Mouse (Mus musculus): ENCODE measurements around the gene Gm37240. TPM values are rescaled to one million over a fixed set of nuclear protein-coding genes. Genes with fewer than 3 reads are reported as not detected.
A peak's percentile ranks its signal among the peaks of the same experiment; 100 is the strongest.

The Gm37240 gene
- polyA plus RNA-seq, 1 experiment from 2014 or later: 5.2 TPM

DNA sequence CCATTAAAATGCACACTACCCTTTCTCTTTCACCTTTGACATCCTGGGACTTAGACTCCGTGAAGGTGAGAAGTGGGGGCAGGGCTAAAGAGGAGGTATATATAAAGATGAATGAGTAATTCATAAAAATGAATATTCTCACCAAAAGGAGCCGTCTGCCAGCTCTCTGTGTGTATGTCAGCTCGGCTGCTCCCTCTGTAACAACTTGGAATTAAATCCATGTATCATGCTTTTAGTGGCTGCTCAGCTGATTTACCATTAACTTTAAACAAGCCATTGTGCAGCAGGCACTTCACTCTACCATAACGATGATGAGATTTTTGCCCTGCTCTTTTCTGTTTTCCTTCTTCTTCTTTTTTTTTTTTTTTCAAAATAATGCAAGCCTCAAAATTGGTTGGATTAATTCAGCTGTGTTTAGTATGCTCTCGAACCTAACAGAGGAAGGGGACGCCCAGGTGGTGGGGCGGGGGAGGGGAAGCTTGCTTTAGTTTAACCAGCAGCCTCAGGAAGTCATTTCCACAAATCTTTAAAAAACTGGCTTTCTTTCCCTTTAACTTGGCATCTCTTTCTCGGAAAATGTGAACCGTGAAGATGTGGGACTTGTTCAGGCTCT, 1155.8 kb downstream of the Gm37240 start:
- DNase-seq (ENCODE audit: low spot score): no peak

DNA sequence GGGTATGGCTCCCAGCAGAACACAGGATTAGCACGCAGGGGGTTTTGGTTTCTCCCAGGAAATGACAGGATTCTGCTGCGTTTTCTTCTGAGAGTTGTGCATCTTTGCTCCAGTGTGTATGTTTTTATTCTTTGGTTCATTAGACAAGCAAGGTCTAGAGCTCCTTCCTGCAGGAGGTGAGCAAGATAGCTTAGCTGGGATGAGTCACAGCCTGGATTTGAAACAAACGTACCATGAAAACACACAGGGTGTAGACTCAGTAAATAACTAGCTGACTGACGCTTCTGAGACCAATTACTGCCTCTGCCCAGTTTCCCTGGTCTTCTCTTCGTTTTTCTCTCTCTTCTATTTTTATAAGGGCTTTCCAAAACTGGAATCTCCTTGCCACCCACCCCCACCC, 1156.3 kb downstream of the Gm37240 start:
- DNase-seq (ENCODE audit: low spot score): no peak

DNA sequence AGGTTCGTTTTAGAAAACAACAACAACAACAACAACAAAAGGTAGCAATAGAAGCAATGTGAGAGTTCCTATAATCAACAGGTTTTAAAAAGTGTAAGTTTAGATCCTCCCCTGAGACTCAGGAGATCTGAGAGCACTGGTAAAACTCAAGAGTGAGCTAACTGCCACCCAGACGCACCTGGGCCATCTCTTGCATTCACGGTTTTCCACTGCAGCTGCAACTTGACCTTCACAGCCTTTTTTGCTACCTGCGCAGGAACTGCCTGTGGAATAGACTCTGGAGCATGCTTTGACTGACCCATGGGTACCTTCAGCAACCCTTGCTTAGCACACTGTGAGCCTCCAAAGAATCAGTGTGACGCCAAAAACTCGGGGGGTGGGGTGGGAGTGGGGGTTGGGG, 1157.5 kb downstream of the Gm37240 start:
- peak; percentile 69 for DNase-seq (ENCODE audit: low spot score)

DNA sequence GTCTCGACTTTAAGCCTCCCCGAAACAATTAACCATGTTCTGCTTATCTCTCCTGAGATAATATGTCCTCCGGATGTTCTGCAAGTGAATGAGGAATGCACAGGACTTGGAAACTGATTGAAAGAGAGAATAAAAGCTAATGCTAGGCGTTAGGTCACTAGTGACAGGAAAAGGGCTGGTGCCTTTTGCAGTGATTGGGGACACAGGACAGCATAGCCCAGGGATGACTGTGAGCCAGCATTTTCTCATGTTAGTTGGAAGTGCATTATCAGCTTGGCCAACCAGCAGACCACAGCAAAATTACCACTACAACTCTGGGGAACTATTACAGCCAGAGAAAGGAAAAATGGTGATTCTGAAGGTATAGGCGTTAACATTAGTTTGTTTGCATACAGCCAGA, 1163.3 kb downstream of the Gm37240 start:
- DNase-seq (ENCODE audit: low spot score): no peak

DNA sequence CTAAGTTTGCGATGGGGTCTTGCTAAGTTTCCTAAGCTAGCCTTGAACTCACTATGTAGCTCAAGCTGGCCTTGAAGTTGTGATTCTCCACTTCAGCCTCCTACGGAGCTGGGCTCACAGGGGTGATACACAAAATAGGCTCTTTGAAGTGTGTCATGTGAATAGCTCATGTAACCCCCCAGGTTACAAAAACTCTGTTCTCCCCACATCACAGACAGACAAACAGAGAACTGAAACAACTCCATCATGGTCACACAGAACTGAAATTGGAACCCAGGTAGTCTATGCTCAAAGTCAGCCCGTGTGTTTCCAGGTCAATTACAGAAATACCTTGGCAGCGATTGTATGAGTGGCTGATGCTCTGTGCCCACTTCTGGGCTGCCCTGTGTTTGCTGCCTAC, 1164.6 kb downstream of the Gm37240 start:
- no peak for DNase-seq (ENCODE audit: low spot score)

DNA sequence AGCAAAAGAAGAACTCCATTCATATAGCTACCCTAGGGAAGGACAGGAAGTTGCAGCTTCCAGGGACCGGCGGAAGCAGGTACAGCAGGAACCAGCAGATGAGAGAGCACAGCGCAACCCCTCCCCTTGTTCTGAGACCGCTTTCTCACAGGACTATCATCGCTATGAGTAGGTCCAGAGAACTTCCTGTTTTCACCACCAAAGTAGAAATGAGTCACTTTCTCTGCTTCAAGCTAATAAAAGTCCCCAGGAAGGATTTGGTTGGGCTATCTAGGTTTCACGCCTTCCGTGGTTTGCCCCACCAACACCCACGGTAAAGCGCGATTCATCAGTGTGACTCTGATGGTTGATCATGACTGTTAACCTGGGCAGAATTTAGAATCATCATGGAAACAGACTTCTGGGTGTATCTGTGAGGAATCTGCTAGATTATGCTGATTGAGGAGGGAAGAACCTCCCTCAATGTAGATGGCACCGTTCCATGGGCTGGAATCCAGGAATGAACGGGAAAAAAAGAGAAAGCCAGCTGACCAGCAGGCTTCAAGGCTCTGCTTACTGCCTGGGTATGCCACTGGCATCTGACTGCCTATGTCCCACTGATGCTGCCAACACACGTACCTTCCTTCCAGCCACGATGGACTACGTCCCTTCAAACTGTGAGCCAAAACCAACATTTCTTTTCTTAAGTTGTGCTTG, 1172.1 kb downstream of the Gm37240 start:
- DNase-seq (ENCODE audit: low spot score): peak; percentile 30

DNA sequence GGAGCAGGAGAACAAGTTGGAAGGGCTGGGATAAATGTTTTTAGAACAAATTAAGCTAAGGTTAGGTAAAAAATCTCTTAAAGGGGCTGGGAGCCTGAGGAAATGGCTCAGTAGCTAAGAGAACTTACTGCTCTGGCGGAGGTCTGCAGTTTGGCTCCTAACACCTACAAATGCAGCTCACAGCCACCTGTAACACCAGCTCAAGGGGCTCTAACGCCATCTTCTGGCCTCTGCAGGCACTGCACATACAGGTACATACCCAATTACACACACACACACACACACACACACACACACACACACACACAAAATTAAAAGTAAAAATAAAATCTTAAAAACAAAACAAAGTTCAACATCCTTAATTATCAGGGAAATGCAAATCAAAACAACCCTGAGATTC, 1174.4 kb downstream of the Gm37240 start:
- no peak for DNase-seq (ENCODE audit: low spot score)

DNA sequence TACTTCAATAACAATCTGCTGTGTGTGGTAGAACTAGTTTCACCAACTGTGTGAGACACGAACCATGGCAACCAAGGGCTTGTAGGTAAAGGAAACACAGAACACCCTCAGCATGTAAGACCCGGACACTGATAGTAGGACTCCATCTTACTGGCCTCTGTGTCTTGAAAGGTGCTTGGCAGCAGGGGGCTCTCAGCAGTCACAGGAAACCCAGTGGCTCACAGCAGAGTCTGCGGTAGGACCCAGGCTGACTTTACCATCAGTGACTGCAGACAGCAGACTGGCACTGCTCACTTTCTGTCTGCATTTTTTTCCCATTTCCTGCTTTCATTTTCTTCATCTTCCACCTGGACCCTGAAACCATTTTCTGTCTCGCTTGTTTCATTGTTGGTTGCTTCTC, 1176.6 kb downstream of the Gm37240 start:
- DNase-seq (ENCODE audit: low spot score): peak; percentile 82

DNA sequence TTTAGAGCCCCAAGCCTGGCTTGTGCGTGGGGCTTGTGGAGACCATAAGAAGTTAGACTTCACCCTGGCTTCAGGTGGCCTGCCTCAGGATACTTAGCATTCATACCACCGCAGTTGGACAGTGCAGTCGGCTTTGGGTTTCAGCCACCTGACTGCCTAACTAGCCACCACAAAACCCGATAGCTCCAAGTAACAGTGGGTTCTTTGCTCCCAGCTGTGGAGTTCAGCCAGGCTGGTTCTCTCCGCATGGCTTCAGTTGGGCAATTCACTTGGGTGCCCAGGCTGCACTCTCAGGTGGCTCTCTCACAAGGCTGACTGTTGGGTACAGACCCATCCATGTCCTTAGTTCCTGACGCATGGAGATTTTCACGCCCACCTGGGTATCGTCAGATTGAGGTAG, 1177.4 kb downstream of the Gm37240 start:
- no peak for DNase-seq (ENCODE audit: low spot score)

DNA sequence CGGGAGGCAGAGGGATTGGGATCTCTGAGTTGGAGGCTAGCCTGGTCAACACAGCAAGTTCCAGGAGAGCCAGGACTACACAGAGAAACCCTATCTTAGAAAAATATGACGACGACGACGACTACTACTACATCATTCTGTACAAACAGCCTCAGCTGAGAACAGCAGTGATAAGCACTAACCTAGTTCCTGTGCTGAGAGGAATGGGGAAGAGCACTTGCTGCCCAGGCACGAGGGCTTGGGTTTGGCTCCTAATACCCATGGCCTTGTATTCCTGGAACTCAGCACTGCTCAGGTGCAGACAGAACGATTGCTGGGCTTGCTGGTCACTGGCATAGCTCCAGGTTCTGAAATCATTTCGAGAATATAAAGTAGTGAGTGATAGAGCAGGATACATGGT, 1178.2 kb downstream of the Gm37240 start:
- no peak for DNase-seq (ENCODE audit: low spot score)

DNA sequence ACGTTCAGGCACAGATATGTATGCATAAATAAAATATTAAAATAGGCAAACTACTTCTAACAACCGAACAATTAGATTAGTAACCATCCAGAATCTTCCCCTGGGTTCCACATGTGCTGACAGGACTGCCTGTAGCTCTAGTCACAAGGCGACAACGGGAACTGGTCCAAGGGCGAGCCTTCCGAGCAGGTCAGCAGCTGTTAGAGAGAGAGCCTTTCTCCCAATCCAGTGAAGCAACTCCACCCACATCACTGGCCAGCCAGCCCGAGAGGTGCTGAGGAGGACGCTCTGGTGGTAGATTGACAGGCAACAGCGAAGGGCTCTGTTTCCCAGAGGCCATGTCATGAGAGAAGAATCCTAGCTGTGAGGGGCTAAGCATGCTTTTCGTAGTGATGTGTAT, 1178.8 kb downstream of the Gm37240 start:
- DNase-seq (ENCODE audit: low spot score): no peak

DNA sequence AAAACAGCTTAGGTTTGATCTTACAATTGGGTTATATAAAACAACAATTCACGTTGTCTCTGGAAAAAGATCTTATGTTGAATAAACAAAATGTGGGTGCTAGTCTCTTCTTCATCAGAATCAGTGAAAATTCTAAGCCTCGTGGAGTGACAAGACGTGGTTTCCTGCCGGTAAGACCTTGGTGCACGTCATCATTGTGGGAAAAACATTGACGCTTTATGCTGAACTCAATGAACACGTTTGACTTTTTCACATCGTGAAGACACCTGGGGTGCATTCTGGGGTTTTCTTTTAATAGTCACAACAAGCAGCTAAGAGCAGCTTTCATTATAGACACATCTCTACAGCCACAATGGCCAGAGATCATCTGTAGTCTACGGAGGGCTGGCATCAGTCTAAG, 1182.1 kb downstream of the Gm37240 start:
- DNase-seq (ENCODE audit: low spot score): no peak

DNA sequence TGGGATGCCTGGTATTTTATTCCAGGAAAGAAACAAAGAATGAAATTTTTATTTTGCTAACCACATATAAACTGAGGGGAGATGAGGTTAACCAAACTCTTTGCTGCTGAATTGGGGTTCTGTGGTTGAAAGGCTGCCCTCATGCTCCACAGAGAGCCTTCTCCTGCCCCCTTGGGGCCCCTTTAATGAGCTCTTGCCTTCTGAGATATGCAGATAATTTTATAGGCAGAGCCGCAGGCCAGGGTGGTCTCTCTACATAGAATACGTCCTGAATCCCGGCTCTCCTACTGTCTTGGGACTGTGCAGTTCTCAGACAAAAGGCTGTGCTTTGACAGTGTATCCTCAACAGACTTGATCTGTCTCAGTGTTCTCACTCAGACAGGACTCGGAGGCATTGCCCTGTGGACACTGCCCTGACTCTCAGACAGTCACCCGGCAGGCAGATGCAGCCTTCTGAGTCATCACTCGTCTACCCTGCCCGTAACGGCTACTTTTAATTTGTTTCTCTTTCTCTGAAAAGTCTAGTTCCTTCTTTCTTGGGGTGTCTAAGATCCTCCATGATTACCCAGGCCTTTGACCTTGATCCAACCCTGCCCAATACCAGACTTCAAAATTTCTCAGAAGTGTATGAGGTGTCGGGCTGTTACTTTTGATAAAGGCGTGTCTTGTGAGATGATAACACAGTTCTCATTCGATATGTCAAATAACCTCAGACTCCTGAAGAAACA, 1184.1 kb downstream of the Gm37240 start:
- no peak for DNase-seq (ENCODE audit: low spot score)

DNA sequence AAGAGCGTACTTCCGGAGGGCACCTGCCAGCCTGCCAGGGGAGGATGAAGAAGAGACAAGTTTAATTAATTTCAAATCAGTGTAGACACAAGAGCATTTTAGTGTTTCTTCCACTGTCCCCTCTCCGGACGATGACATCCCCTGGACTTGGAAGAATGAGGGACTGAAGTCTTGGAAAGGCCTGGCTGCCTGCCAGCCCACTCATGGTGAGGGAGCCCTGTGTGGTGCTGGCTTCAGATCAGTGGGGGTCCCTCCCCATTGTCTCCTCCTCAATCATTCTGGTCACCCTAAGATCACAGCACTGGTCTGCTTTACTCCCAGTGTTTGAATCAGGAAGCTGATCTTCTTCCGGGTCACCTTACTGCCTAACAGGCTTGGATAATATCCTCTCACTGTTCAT, 1185.4 kb downstream of the Gm37240 start:
- no peak for DNase-seq (ENCODE audit: low spot score)

DNA sequence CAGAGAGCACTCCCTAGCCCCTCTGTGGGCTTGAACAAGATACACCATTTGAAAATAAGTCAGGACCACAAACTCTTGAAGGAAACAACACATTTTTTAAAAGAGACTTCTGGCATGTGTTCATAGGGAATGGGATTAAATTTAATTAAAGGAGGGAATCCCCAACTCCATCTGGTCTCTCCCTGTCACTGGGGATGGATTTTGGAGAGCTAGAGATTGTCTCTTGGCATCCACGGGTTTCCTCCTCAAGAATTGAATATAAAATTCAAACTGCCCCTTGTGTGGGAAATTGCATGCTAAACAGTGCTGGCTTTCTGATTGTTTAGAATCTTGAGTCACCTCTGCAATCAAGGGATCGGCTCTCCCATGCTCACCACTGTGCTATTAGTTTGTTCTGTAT, 1185.8 kb downstream of the Gm37240 start:
- DNase-seq (ENCODE audit: low spot score): no peak

DNA sequence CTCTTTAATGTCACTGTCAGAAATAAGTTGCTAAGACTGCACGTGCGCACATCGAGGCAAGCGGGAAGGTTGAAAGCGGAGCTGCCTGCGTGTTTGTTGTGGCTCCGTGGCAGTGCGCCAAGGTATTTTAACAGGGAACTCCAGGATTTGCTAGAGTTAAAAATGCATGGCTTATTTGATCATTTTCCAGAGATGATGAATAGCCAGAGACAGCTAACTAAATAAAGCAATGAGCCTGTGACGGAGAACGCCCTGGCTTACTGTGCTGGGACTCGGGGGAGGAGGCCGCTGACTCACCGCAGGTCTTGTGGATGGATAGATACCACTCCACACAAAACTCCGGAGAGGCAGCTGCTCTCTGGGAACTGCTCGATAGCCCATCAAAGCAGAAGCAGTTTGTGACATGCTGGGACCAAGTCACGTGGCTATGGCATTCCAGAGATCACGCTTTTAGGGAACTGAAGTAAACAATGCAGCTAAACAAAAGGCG, 1190.8 kb downstream of the Gm37240 start:
- DNase-seq (ENCODE audit: low spot score): no peak

DNA sequence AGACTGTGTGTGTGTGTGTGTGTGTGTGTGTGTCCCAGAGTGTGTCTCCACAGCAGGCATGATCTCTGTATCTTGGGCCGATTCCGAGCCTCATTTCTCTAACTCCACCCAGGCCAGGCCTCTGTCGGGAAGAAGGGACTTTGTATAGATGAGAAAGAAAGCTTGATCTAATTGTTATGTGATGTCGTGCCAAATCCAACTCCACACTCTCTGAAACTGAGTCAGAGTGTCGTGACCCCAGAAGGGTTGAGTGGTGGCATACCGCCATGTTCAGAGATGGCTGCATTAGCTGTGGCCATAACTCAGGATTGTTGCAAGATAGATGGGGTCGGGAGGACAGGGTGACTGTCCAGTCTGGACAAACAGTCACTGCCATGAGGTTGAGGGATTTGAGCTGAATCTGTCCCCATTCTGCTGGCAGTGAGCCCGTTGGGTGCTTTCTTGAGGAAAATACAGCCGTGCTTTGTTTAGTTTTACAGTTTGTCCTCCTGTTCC, 1191.4 kb downstream of the Gm37240 start:
- DNase-seq (ENCODE audit: low spot score): no peak

DNA sequence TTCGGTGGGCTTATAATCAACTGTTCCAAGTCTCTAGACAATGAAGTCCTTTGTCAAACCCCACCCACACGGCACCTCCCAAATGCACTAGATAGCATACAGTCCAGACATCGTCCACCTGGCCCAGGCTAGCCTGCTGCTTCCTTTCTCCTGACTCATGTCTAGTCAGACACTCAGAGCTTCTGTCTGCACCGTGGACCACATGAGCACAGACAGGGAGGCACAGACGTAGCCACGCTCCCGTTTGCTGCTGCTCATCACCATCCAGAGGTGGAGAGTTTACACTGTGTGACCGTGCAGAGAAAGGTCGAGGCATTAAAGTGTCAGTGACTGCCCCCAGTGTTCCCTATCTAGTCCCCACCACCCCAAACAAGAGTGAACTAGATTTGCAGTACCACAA, 1191.9 kb downstream of the Gm37240 start:
- no peak for DNase-seq (ENCODE audit: low spot score)

DNA sequence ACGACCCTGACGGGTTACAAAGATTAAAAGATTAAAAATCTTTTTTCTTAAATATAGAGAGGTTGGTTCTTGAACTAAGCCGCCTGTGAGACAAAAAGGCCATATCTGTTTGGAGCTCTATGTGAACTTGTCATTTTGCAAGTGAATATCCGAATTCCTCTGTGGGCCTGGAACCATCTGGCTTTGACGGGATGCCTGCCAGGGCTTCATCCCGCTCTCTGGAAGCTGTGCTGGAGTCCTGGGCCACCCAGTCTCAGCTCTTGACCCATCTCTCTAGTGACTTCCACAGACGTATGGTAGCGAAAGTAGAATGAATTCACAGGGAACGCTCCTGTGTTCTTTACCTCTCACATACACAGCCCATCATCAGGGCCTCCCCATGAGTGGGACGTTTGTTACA, 1193.4 kb downstream of the Gm37240 start:
- no peak for DNase-seq (ENCODE audit: low spot score)

DNA sequence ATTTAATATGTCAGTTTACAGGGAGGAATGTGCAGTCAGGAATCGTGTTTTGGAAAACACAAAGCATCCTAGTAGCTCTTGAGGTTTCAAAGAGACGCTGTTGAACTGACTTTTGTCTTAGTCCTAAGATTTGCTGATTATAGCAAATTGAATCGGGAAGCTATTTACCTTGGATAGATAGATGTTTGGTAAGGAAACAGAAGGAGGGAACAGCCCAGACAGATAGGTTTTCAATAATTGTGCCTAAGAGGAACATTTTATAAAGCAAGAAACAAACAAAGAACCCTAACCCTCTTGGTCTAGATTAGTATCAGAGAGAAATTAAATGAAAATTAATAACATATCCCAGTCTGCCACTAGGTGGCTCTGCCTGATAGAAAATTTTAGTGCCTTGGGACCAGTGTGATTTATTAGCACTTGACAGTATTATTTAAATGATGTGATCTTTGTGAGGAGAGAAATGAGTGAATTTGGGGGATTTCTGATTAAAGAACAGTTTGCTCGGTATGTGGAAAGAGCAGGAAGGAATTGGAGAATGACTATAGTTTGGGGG, 1194.6 kb downstream of the Gm37240 start:
- DNase-seq (ENCODE audit: low spot score): peak; percentile 33

DNA sequence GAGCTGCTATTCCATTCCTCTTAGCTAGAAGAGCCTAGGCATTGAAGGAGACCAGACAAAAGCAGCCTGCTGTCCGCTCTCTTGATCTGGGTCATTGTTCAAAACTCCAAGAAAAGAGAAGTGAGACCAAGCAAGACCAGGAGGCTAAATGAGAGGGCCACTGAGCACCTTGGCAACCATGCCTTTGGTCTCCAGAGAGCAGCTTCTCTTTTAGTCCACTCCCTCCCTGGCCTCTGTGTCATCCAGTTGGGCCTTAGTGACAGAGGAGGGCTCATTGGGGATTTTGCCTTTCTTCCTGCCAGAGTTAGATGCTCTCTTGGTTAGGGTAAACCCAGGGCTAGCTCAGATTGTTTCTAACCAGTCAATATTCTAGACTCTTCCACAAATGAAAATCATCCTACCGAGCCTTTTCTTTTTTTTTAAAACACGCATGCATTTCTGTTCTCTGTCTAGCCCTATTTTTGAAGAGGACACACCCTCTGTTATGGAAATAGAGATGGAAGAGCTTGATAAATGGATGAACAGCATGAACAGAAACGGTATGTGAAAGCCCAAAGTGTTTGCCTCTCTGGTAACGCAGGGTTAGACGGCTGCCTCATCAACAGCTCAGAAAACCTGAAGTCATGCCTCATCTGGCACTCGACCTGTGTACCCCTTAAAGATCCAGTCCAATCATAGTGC, 1197.1 kb downstream of the Gm37240 start:
- no peak for DNase-seq (ENCODE audit: low spot score)

DNA sequence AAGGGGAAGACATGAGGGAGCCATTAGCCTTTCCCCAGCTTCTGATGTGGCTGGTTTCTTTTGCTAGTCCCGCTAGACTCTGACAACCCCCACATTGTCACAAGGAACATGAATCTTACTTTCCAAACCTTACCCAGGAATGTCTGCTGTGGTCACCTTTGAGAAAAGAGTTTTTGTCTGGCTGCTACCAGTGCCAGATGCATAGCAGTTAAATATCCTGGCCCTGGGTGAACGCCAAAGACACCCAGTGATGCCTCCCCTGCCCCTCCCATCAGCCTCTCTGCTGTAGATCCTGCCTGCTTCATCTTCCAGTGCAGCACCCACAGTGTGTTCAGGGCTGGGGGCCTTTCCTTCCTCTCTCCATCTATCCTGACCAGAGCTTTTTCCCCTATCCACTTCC, 1197.7 kb downstream of the Gm37240 start:
- no peak for DNase-seq (ENCODE audit: low spot score)

Data from thymus, postnatal 0 days (tissue).